Mouse (Mus musculus): ENCODE results near the gene Slc2a1. TPM values are rescaled to one million over a fixed set of nuclear protein-coding genes. Genes with fewer than 3 reads are reported as not detected.

Gene Slc2a1
- polyA plus RNA-seq, 1 experiment from 2014 or later = 158 TPM

- DNase-seq (ENCODE audit: low spot score, missing footprints) (no peak), ATAC-seq (ENCODE audit: low FRiP score) (no peak)
- Histone ChIP-seq H3K4me3 (ENCODE audit: low read depth, low read length) (no peak overlapping the region), H3K36me3 (ENCODE audit: control insufficient read depth, insufficient read depth, low read length) (no peaks in the 10 kb centered on the region), H3K4me2 (no peak overlapping the region), H3K27me3 (ENCODE audit: control insufficient read depth, insufficient read depth, low read length) (no peaks in the 10 kb centered on the region), H3K4me1 (ENCODE audit: control insufficient read depth, insufficient read depth, low read length) (no peaks in the 10 kb centered on the region), H3K9me3 (ENCODE audit: control insufficient read depth, low read length) (no peaks in the 10 kb centered on the region), H3K9ac (ENCODE audit: low read length) (no peak overlapping the region), H3K27ac (ENCODE audit: low read depth, low read length) (no peak overlapping the region)
- WGBS = 76% methylated on average over 7 of the region's 7 CpGs
Measured at GRCm38 (mm10) chr4:119093890-119094289, 14.6 kb upstream of the Slc2a1 start.

- Histone ChIP-seq H3K4me3 (ENCODE audit: low read depth, low read length) (no peak overlapping the region), H3K27me3 (ENCODE audit: control insufficient read depth, insufficient read depth, low read length) (no peaks in the 10 kb centered on the region), H3K4me2 (no peak overlapping the region), H3K4me1 (ENCODE audit: control insufficient read depth, insufficient read depth, low read length) (no peaks in the 10 kb centered on the region), H3K36me3 (ENCODE audit: control insufficient read depth, insufficient read depth, low read length) (no peaks in the 10 kb centered on the region), H3K27ac (ENCODE audit: low read depth, low read length) (no peak overlapping the region), H3K9ac (ENCODE audit: low read length) (no peak overlapping the region), H3K9me3 (ENCODE audit: control insufficient read depth, low read length) (no peaks in the 10 kb centered on the region)
- ATAC-seq (ENCODE audit: low FRiP score) = no peak
- 30% methylated on average over 4 of the region's 4 CpGs for WGBS
- no peak for DNase-seq (ENCODE audit: low spot score, missing footprints)
Measured at GRCm38 (mm10) chr4:119094987-119095386, 13.5 kb upstream of the Slc2a1 start.

- 74% methylated on average over 3 of the region's 3 CpGs for WGBS
- H3K27ac ChIP-seq (ENCODE audit: low read depth, low read length) = no peak overlapping the region
- no peak overlapping the region for H3K4me2 ChIP-seq
- H3K36me3 ChIP-seq (ENCODE audit: control insufficient read depth, insufficient read depth, low read length) = no peaks in the 10 kb centered on the region
- ATAC-seq (ENCODE audit: low FRiP score) = no peak
- no peak overlapping the region for H3K4me3 ChIP-seq (ENCODE audit: low read depth, low read length)
- H3K9me3 ChIP-seq (ENCODE audit: control insufficient read depth, low read length) = no peaks in the 10 kb centered on the region
- no peaks in the 10 kb centered on the region for H3K4me1 ChIP-seq (ENCODE audit: control insufficient read depth, insufficient read depth, low read length)
- no peak overlapping the region for H3K9ac ChIP-seq (ENCODE audit: low read length)
- H3K27me3 ChIP-seq (ENCODE audit: control insufficient read depth, insufficient read depth, low read length) = no peaks in the 10 kb centered on the region
- DNase-seq (ENCODE audit: low spot score, missing footprints) = no peak
Measured at GRCm38 (mm10) chr4:119096401-119096800, 12.1 kb upstream of the Slc2a1 start.

GRCm38 (mm10) chr4:119097421-119097820, 11.1 kb upstream of the Slc2a1 start:
- Histone ChIP-seq H3K36me3 (ENCODE audit: control insufficient read depth, insufficient read depth, low read length) (no peaks in the 10 kb centered on the region), H3K4me1 (ENCODE audit: control insufficient read depth, insufficient read depth, low read length) (no peaks in the 10 kb centered on the region), H3K9ac (ENCODE audit: low read length) (no peak overlapping the region), H3K4me3 (ENCODE audit: low read depth, low read length) (no peak overlapping the region), H3K9me3 (ENCODE audit: control insufficient read depth, low read length) (no peaks in the 10 kb centered on the region), H3K4me2 (no peak overlapping the region), H3K27me3 (ENCODE audit: control insufficient read depth, insufficient read depth, low read length) (no peaks in the 10 kb centered on the region), H3K27ac (ENCODE audit: low read depth, low read length) (no peak overlapping the region)
- no peak for DNase-seq (ENCODE audit: low spot score, missing footprints)
- no peak for ATAC-seq (ENCODE audit: low FRiP score)
- 76% methylated on average over 4 of the region's 4 CpGs for WGBS

GRCm38 (mm10) chr4:119098216-119099210, 10.0 kb upstream of the Slc2a1 start:
- H3K4me2 ChIP-seq = no peak overlapping the region
- no peak for DNase-seq (ENCODE audit: low spot score, missing footprints)
- no peak overlapping the region for H3K9ac ChIP-seq (ENCODE audit: low read length)
- no peak overlapping the region for H3K4me3 ChIP-seq (ENCODE audit: low read depth, low read length)
- WGBS = 69% methylated on average over 8 of the region's 8 CpGs
- ATAC-seq (ENCODE audit: low FRiP score) = no peak
- H3K27me3 ChIP-seq (ENCODE audit: control insufficient read depth, insufficient read depth, low read length) = no peaks in the 10 kb centered on the region
- H3K9me3 ChIP-seq (ENCODE audit: control insufficient read depth, low read length) = no peaks in the 10 kb centered on the region
- H3K4me1 ChIP-seq (ENCODE audit: control insufficient read depth, insufficient read depth, low read length) = no peaks in the 10 kb centered on the region
- H3K36me3 ChIP-seq (ENCODE audit: control insufficient read depth, insufficient read depth, low read length) = no peaks in the 10 kb centered on the region
- no peak overlapping the region for H3K27ac ChIP-seq (ENCODE audit: low read depth, low read length)

- WGBS = 88% methylated on average over 3 of the region's 3 CpGs
- peaks cover 15% of the 10 kb centered on the region for H3K4me1 ChIP-seq (ENCODE audit: control insufficient read depth, insufficient read depth, low read length)
- H3K9ac ChIP-seq (ENCODE audit: low read length) = no peak overlapping the region
- H3K4me3 ChIP-seq (ENCODE audit: low read depth, low read length) = no peak overlapping the region
- H3K27me3 ChIP-seq (ENCODE audit: control insufficient read depth, insufficient read depth, low read length) = no peaks in the 10 kb centered on the region
- no peaks in the 10 kb centered on the region for H3K36me3 ChIP-seq (ENCODE audit: control insufficient read depth, insufficient read depth, low read length)
- no peaks in the 10 kb centered on the region for H3K9me3 ChIP-seq (ENCODE audit: control insufficient read depth, low read length)
- no peak overlapping the region for H3K4me2 ChIP-seq
- no peak for DNase-seq (ENCODE audit: low spot score, missing footprints)
- no peak overlapping the region for H3K27ac ChIP-seq (ENCODE audit: low read depth, low read length)
- ATAC-seq (ENCODE audit: low FRiP score) = no peak
Measured at GRCm38 (mm10) chr4:119101392-119101791, 7.1 kb upstream of the Slc2a1 start.

GRCm38 (mm10) chr4:119102350-119103126, 6.0 kb upstream of the Slc2a1 start:
- peaks cover 15% of the 10 kb centered on the region for H3K4me1 ChIP-seq (ENCODE audit: control insufficient read depth, insufficient read depth, low read length)
- no peak overlapping the region for H3K27ac ChIP-seq (ENCODE audit: low read depth, low read length)
- H3K36me3 ChIP-seq (ENCODE audit: control insufficient read depth, insufficient read depth, low read length) = no peaks in the 10 kb centered on the region
- no peak overlapping the region for H3K4me2 ChIP-seq
- no peaks in the 10 kb centered on the region for H3K9me3 ChIP-seq (ENCODE audit: control insufficient read depth, low read length)
- no peak overlapping the region for H3K4me3 ChIP-seq (ENCODE audit: low read depth, low read length)
- 84% methylated on average over 7 of the region's 7 CpGs for WGBS
- no peak for ATAC-seq (ENCODE audit: low FRiP score)
- no peak overlapping the region for H3K9ac ChIP-seq (ENCODE audit: low read length)
- H3K27me3 ChIP-seq (ENCODE audit: control insufficient read depth, insufficient read depth, low read length) = no peaks in the 10 kb centered on the region
- DNase-seq (ENCODE audit: low spot score, missing footprints) = no peak

GRCm38 (mm10) chr4:119104847-119105246, 3.7 kb upstream of the Slc2a1 start:
- H3K4me3 ChIP-seq (ENCODE audit: low read depth, low read length) = no peak overlapping the region
- no peak overlapping the region for H3K9ac ChIP-seq (ENCODE audit: low read length)
- H3K36me3 ChIP-seq (ENCODE audit: control insufficient read depth, insufficient read depth, low read length) = no peaks in the 10 kb centered on the region
- no peak for ATAC-seq (ENCODE audit: low FRiP score)
- peak overlapping the region; percentile 59; the same call in 1 of the 2 replicates for H3K4me2 ChIP-seq
- no peak for DNase-seq (ENCODE audit: low spot score, missing footprints)
- 32% methylated on average over 4 of the region's 4 CpGs for WGBS
- peak overlapping the region; percentile 32; the same call in 1 of the 2 replicates for H3K27ac ChIP-seq (ENCODE audit: low read depth, low read length)
- H3K27me3 ChIP-seq (ENCODE audit: control insufficient read depth, insufficient read depth, low read length) = no peaks in the 10 kb centered on the region
- H3K9me3 ChIP-seq (ENCODE audit: control insufficient read depth, low read length) = no peaks in the 10 kb centered on the region
- peaks cover 18% of the 10 kb centered on the region for H3K4me1 ChIP-seq (ENCODE audit: control insufficient read depth, insufficient read depth, low read length)

- ATAC-seq (ENCODE audit: low FRiP score) = 0 out of 2 replicates have a peak, but pooled peaks have one; percentile 10
- WGBS = under 1% methylated on average over 18 of the region's 18 CpGs
Measured at GRCm38 (mm10) chr4:119105704-119106103, 2.8 kb upstream of the Slc2a1 start.

More at GRCm38 (mm10) chr4:119105704-119106103, 2.8 kb upstream of the Slc2a1 start:
- Histone ChIP-seq H3K27ac (ENCODE audit: low read depth, low read length) (peak overlapping the region; percentile 32), H3K36me3 (ENCODE audit: control insufficient read depth, insufficient read depth, low read length) (no peaks in the 10 kb centered on the region), H3K4me2 (peak overlapping the region; percentile 59), H3K9me3 (ENCODE audit: control insufficient read depth, low read length) (no peaks in the 10 kb centered on the region), H3K27me3 (ENCODE audit: control insufficient read depth, insufficient read depth, low read length) (no peaks in the 10 kb centered on the region), H3K9ac (ENCODE audit: low read length) (peak overlapping the region; percentile 63), H3K4me3 (ENCODE audit: low read depth, low read length) (peak overlapping the region; percentile 28), H3K4me1 (ENCODE audit: control insufficient read depth, insufficient read depth, low read length) (peaks cover 26% of the 10 kb centered on the region)
- DNase-seq (ENCODE audit: low spot score, missing footprints) = peak; percentile 93
